Mouse (Mus musculus): ENCODE data around the gene Slc17a2.

DNA sequence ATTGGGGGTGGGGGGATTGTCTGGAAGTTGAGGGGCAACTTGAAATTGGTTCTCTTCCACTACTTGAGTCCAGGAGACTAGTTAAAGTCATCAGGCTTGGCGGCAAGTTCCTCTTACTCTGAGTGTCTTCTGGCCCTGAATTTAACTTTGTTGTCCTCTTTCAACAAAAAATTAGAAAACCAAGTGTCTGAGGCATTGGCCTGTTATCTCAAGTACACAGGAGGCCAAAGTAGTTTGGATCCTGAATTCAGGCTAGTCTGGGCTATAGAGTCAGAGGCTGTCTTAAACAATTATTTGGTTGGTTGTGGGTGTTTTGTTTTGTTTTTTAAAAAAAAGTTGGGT lies 41.6 kb upstream of the Slc17a2 start:
- no peak for TF ChIP-seq POLR2A (IDR thresholded peaks at IDR 0.05; ENCODE audit: insufficient read length, low read depth)
- no peak for TF ChIP-seq MYOG (IDR thresholded peaks at IDR 0.05; ENCODE audit: control insufficient read depth in 1 of 3, insufficient read depth in 1 of 3, insufficient read length in 2 of 3, low read depth in 2 of 3)
